Mouse (Mus musculus) heart, postnatal 4 days (tissue): ENCODE results near the gene Taco1. TPM values are rescaled to one million over a fixed set of nuclear protein-coding genes. Genes with fewer than 3 reads are reported as not detected.
"Not testable (repeated sequence)": the region's sequence is repeated elsewhere in the genome, so short reads cannot be mapped to it uniquely, and the experiment has no call there.

Source experiments
- DNase-seq: peaks from one replicate; pipeline ENCODE4 v3.0.0; 2021
- total RNA-seq, 2 experiments: library from RNA; stranded (reverse); gene quantifications; 2 replicates each; pipeline ENCODE4 v1.2.3; 2021

Gene Taco1
- total RNA-seq: 10 to 100 TPM; 41.1 to 41.5 TPM

GRCm38 (mm10) chr11:106065923-106066571 lies at the start of gene Taco1:
Taco1 (plus strand) TSS chr11:106066061.
- DNase-seq: peak; percentile 97

GRCm38 (mm10) chr11:106016440-106016839 lies 49.4 kb upstream of the Taco1 start:
- DNase-seq: no peak

- DNase-seq: no peak
Observed at GRCm38 (mm10) chr11:106020051-106020763, 45.7 kb upstream of the Taco1 start.

GRCm38 (mm10) chr11:106025774-106026173 lies 40.1 kb upstream of the Taco1 start:
- no peak for DNase-seq

- DNase-seq: peak; percentile 77
Observed at GRCm38 (mm10) chr11:106026465-106027151, 39.3 kb upstream of the Taco1 start.

GRCm38 (mm10) chr11:106027607-106028006 lies 38.3 kb upstream of the Taco1 start:
- no peak for DNase-seq

GRCm38 (mm10) chr11:106032074-106032473 lies 33.8 kb upstream of the Taco1 start:
- DNase-seq: not testable (repeated sequence)

GRCm38 (mm10) chr11:106033491-106033919 lies 32.4 kb upstream of the Taco1 start:
- DNase-seq: no peak

GRCm38 (mm10) chr11:106034986-106035385 lies 30.9 kb upstream of the Taco1 start:
- DNase-seq: no peak

GRCm38 (mm10) chr11:106036548-106037417 lies 29.1 kb upstream of the Taco1 start, which contains the start of gene Dcaf7:
Dcaf7 (plus strand) TSS chr11:106036872.
- DNase-seq: peak; percentile 97

- peak; percentile 47 for DNase-seq
Observed at GRCm38 (mm10) chr11:106037418-106037751, 28.5 kb upstream of the Taco1 start.

- DNase-seq: no peak
Observed at GRCm38 (mm10) chr11:106044349-106044748, 21.5 kb upstream of the Taco1 start.

- DNase-seq: no peak
Observed at GRCm38 (mm10) chr11:106045256-106045655, 20.6 kb upstream of the Taco1 start.

GRCm38 (mm10) chr11:106045780-106046179 lies 20.1 kb upstream of the Taco1 start:
- DNase-seq: no peak

GRCm38 (mm10) chr11:106046584-106046983 lies 19.3 kb upstream of the Taco1 start:
- no peak for DNase-seq

- DNase-seq: no peak
Observed at GRCm38 (mm10) chr11:106053921-106054320, 11.9 kb upstream of the Taco1 start.

- no peak for DNase-seq
Observed at GRCm38 (mm10) chr11:106054600-106054999, 11.3 kb upstream of the Taco1 start.

GRCm38 (mm10) chr11:106055341-106055740 lies 10.5 kb upstream of the Taco1 start:
- no peak for DNase-seq

GRCm38 (mm10) chr11:106056819-106057491 lies 8.9 kb upstream of the Taco1 start:
- no peak for DNase-seq

- no peak for DNase-seq
Observed at GRCm38 (mm10) chr11:106058020-106058419, 7.8 kb upstream of the Taco1 start.

GRCm38 (mm10) chr11:106060549-106060948 lies 5.3 kb upstream of the Taco1 start:
- DNase-seq: no peak

GRCm38 (mm10) chr11:106061311-106061710 lies 4.5 kb upstream of the Taco1 start:
- no peak for DNase-seq
